In genomic region chr5:139908243-139908810, GRCm38 (mm10) we compare ENCODE assay signal across 9 mouse cellular contexts. TPM values are rescaled to one million over a fixed set of nuclear protein-coding genes. Genes with fewer than 3 reads are reported as not detected.
DNase-seq lines count a peak whose midpoint lies in the region; ATAC-seq and TF ChIP-seq lines count a peak whose summit lies in the region.
"Had no signal": no experiment of that assay in that cellular context is flagged by ENCODE, and none has a peak within 500 bp of the region (broad histone marks: within the 10 kb centered on the region; RNA-seq: fewer than 3 reads in every experiment).

No protein-coding gene starts in this region.

- intact Hi-C loops in gastrocnemius, postnatal 36 days (cut with DNase I) = loop anchor here (5.0 kb wide), 1 partner anchor 384 kb away; no protein-coding TSS in a partner anchor

- peak overlapping the region; percentile 61 for H3K27ac ChIP-seq in hindbrain, embryonic 15.5 days (replicated peaks)
- H3K27ac ChIP-seq in lung, postnatal 0 days (ENCODE audit: low read length) = no peak overlapping the region

- 0% methylated on average over 61 of the region's 78 CpGs for WGBS in hindbrain, embryonic 15.5 days
- under 1% methylated on average over 43 of the region's 78 CpGs for WGBS in lung, postnatal 0 days

- H3K9me3 ChIP-seq in hindbrain, embryonic 15.5 days = no peaks in the 10 kb centered on the region
- no peaks in the 10 kb centered on the region for H3K9me3 ChIP-seq in lung, postnatal 0 days (ENCODE audit: low read length)

- H3K36me3 ChIP-seq in hindbrain, embryonic 15.5 days = no peaks in the 10 kb centered on the region
- H3K36me3 ChIP-seq in lung, postnatal 0 days (ENCODE audit: insufficient read depth, low read length) = no peaks in the 10 kb centered on the region
- H3K36me3 ChIP-seq: G1E had no signal

- peaks cover 62% of the 10 kb centered on the region for H3K4me1 ChIP-seq in hindbrain, embryonic 15.5 days (replicated peaks)
- peaks cover 12% of the 10 kb centered on the region for H3K4me1 ChIP-seq in lung, postnatal 0 days (ENCODE audit: insufficient read depth, low read depth, low read length)

- DNase-seq in embryo, embryonic 9.5 days (ENCODE audit: extremely low spot score) = peak; percentile 51
- no peak for DNase-seq in embryo, embryonic 10 days (ENCODE audit: low spot score)
- DNase-seq in urinary bladder, postnatal 25 days (ENCODE audit: low spot score) = peak; percentile 22
- DNase-seq in urinary bladder, adult 18-20 months (ENCODE audit: low spot score in 2 of 2) = no peak
- peak; percentile 24 for DNase-seq in lung, postnatal 0 days (ENCODE audit: low spot score)
- DNase-seq in thymus, postnatal 4 days = peak; percentile 55
- DNase-seq in gastrocnemius, postnatal 36 days = no peak

- 0 out of 2 replicates have a peak, but pooled peaks have one; percentile 6 for ATAC-seq in hindbrain, embryonic 15.5 days (ENCODE audit: low FRiP score, low read depth)
- peak; percentile 49 for ATAC-seq in lung, postnatal 0 days

- no peak for TF ChIP-seq CTCF in lung, postnatal 0 days (IDR thresholded peaks at IDR 0.05)

- H3K4me3 ChIP-seq in hindbrain, embryonic 15.5 days = peak overlapping the region; percentile 53
- H3K4me3 ChIP-seq in lung, postnatal 0 days (ENCODE audit: low read depth, low read length) = peak overlapping the region; percentile 62

- H3K27me3 ChIP-seq in hindbrain, embryonic 15.5 days = peaks cover 39% of the 10 kb centered on the region
- H3K27me3 ChIP-seq in lung, postnatal 0 days (replicated peaks; ENCODE audit: insufficient read depth, low read length) = peaks cover 48% of the 10 kb centered on the region

- TF ChIP-seq EP300 in lung, postnatal 0 days (IDR thresholded peaks at IDR 0.05) = no peak

- peak overlapping the region; percentile 99 for H3K4me2 ChIP-seq in hindbrain, embryonic 15.5 days
- H3K4me2 ChIP-seq in lung, postnatal 0 days (replicated peaks; ENCODE audit: low read depth, low read length) = peak overlapping the region; percentile 98

- H3K9ac ChIP-seq in hindbrain, embryonic 15.5 days = peak overlapping the region; percentile 71
- peak overlapping the region; percentile 29 for H3K9ac ChIP-seq in lung, postnatal 0 days (replicated peaks; ENCODE audit: low read depth)

RNA-seq across cellular contexts. Expression of gene Elfn1, which starts 0.6 kb away (rescaled TPM):
- polyA plus RNA-seq in hindbrain, embryonic 15.5 days (2015; fragmentation: Nextera tagmentation; extraction: Ambion mirVana) = 2.8 and 3.9 TPM in 2 replicates
- polyA plus RNA-seq in lung, postnatal 0 days (2015; fragmentation: Nextera tagmentation; extraction: Ambion mirVana) = 1.5 TPM in 2 replicates
- total RNA-seq in gastrocnemius, postnatal 36 days (2021) = not detected
- polyA plus RNA-seq: G1E had no signal

Comparison
In these comparisons a context has a peak if more than half of its experiments do, and no peak if none do; other contexts are left out.
1. DNase-seq: peak in embryo, embryonic 9.5 days (single experiment), urinary bladder, postnatal 25 days (single experiment), lung, postnatal 0 days (single experiment) and thymus, postnatal 4 days (single experiment); none in embryo, embryonic 10 days (single experiment), urinary bladder, adult 18-20 months (0 of 2) and gastrocnemius, postnatal 36 days (0 of 2).